In genomic region chr6:72235807-72236407, GRCm38 (mm10) we compare ENCODE assay signal across 8 mouse cellular contexts. TPM values are rescaled to one million over a fixed set of nuclear protein-coding genes. Genes with fewer than 3 reads are reported as not detected.
DNase-seq lines count a peak whose midpoint lies in the region; ATAC-seq and TF ChIP-seq lines count a peak whose summit lies in the region.

No protein-coding gene starts in this region.

- no peak for TF ChIP-seq POLR2A in olfactory bulb, adult 2 months (IDR thresholded peaks at IDR 0.05; ENCODE audit: insufficient read depth, low read depth, low read length)

- H3K4me3 ChIP-seq in left cerebral cortex, adult 2 months = peak overlapping the region; percentile 56; the same call in 1 of the 2 replicates
- peak overlapping the region; percentile 65 for H3K4me3 ChIP-seq in embryonic facial prominence, embryonic 15.5 days (replicated peaks)
- peak overlapping the region; percentile 77 for H3K4me3 ChIP-seq in limb, embryonic 11.5 days (ENCODE audit: low read depth, low read length)
- H3K4me3 ChIP-seq in olfactory bulb, adult 2 months (ENCODE audit: insufficient read depth, low read depth, low read length) = peak overlapping the region; percentile 58

- intact Hi-C loops in left cerebral cortex, adult 2 months (cut with DNase I) = loop anchor here (1.0 to 2.0 kb wide), 2 partner anchors 20 to 25 kb away; no protein-coding TSS in a partner anchor
- intact Hi-C loops in left cerebral cortex, postnatal 10 days (cut with DNase I) = no loop called here

- H3K27ac ChIP-seq in left cerebral cortex, adult 2 months = no peak overlapping the region
- H3K27ac ChIP-seq in embryonic facial prominence, embryonic 15.5 days (replicated peaks) = peak overlapping the region; percentile 73
- H3K27ac ChIP-seq in limb, embryonic 11.5 days (replicated peaks; ENCODE audit: low read depth, low read length) = peak overlapping the region; percentile 60
- no peak overlapping the region for H3K27ac ChIP-seq in olfactory bulb, adult 2 months (ENCODE audit: insufficient read depth, low read depth, low read length)

- peak overlapping the region; percentile 99 for H3K4me2 ChIP-seq in embryonic facial prominence, embryonic 15.5 days (replicated peaks)
- H3K4me2 ChIP-seq in limb, embryonic 11.5 days (ENCODE audit: low read depth, severe bottlenecking) = peak overlapping the region; percentile 98

- peaks cover 32% of the 10 kb centered on the region for H3K27me3 ChIP-seq in embryonic facial prominence, embryonic 15.5 days
- no peaks in the 10 kb centered on the region for H3K27me3 ChIP-seq in limb, embryonic 11.5 days (ENCODE audit: control insufficient read depth, insufficient read depth, low read length)

- no peaks in the 10 kb centered on the region for H3K9me3 ChIP-seq in embryonic facial prominence, embryonic 15.5 days (replicated peaks)
- no peaks in the 10 kb centered on the region for H3K9me3 ChIP-seq in limb, embryonic 11.5 days (ENCODE audit: control insufficient read depth, low read length)

- no peak overlapping the region for H3K9ac ChIP-seq in embryonic facial prominence, embryonic 15.5 days
- peak overlapping the region; percentile 70 for H3K9ac ChIP-seq in limb, embryonic 11.5 days (ENCODE audit: low read length)

- no peak for ATAC-seq in embryonic facial prominence, embryonic 15.5 days (ENCODE audit: insufficient number of reproducible peaks, low FRiP score, low TSS enrichment, low read depth)
- ATAC-seq in limb, embryonic 11.5 days (ENCODE audit: insufficient number of reproducible peaks, low FRiP score, low TSS enrichment, low read depth) = no peak

- H3K4me1 ChIP-seq in embryonic facial prominence, embryonic 15.5 days = peaks cover 48% of the 10 kb centered on the region
- H3K4me1 ChIP-seq in limb, embryonic 11.5 days (ENCODE audit: control insufficient read depth, insufficient read depth, low read length) = peaks cover 32% of the 10 kb centered on the region
- H3K4me1 ChIP-seq in olfactory bulb, adult 2 months (ENCODE audit: control insufficient read depth, insufficient read depth, low read length) = peaks cover 17% of the 10 kb centered on the region

- H3K36me3 ChIP-seq in embryonic facial prominence, embryonic 15.5 days = no peaks in the 10 kb centered on the region
- no peaks in the 10 kb centered on the region for H3K36me3 ChIP-seq in limb, embryonic 11.5 days (ENCODE audit: control insufficient read depth, insufficient read depth, low read length)

- WGBS in embryonic facial prominence, embryonic 15.5 days = 39% methylated on average over 16 of the region's 16 CpGs
- WGBS in limb, embryonic 11.5 days = 22% methylated on average over 16 of the region's 16 CpGs
- 59% methylated on average over 16 of the region's 16 CpGs for WGBS in olfactory bulb, adult 2 months

- TF ChIP-seq CTCF in left cerebral cortex, adult 2 months (IDR thresholded peaks at IDR 0.05) = no peak
- TF ChIP-seq CTCF in olfactory bulb, adult 2 months (IDR thresholded peaks at IDR 0.05; ENCODE audit: insufficient read depth, low read depth, low read length) = no peak

- no peak for DNase-seq in left cerebral cortex, adult 2 months (ENCODE audit: extremely low spot score in 1 of 2, low spot score in 2 of 2)
- no peak for DNase-seq in left cerebral cortex, postnatal 10 days (ENCODE audit: extremely low spot score in 1 of 2, low spot score in 2 of 2)
- peak; percentile 38 for DNase-seq in limb, embryonic 11.5 days (ENCODE audit: low spot score)
- DNase-seq in testis, postnatal 10 days (ENCODE audit: low spot score) = no peak
- DNase-seq in gastrocnemius, postnatal 10 days = no peak
- no peak for DNase-seq in cerebellum, postnatal 36 days

RNA-seq across cellular contexts. Expression of gene Atoh8, which starts 0.5 kb away (rescaled TPM):
- 1 to 10 TPM; 1.5 to 1.9 TPM for total RNA-seq in left cerebral cortex, adult 2 months (2021)
- 1 to 10 TPM; 1.1 to 1.7 TPM for total RNA-seq in left cerebral cortex, postnatal 10 days (2021)
- 18.0 and 18.4 TPM in 2 replicates for polyA plus RNA-seq in embryonic facial prominence, embryonic 15.5 days (2015; fragmentation: Nextera tagmentation; extraction: Ambion mirVana)
- 22.3 and 22.9 TPM in 2 replicates for polyA plus RNA-seq in limb, embryonic 11.5 days (2014; fragmentation: Nextera tagmentation; extraction: Ambion mirVana)
- polyA plus RNA-seq in olfactory bulb, adult 2 months (2012; ENCODE audit: insufficient read depth, insufficient read length, low replicate concordance, missing spikeins) = not detected in 2 replicates
- 1 to 10 TPM; 4.0 to 4.6 TPM for total RNA-seq in gastrocnemius, postnatal 10 days (2021)

Comparison
In these comparisons a context has a peak if more than half of its experiments do, and no peak if none do; other contexts are left out.
1. H3K27ac ChIP-seq: peak in embryonic facial prominence, embryonic 15.5 days (single experiment) and limb, embryonic 11.5 days (single experiment); none in left cerebral cortex, adult 2 months (single experiment) and olfactory bulb, adult 2 months (single experiment).
2. Peak in every context shown above with its lines, with median percentiles within 50 percentile points of each other: H3K4me3 ChIP-seq.